Mouse (Mus musculus) forebrain, embryonic 13.5 days (tissue): ENCODE results near the gene Tbc1d10a. TPM values are rescaled to one million over a fixed set of nuclear protein-coding genes. Genes with fewer than 3 reads are reported as not detected.
"Not testable (repeated sequence)": the region's sequence is repeated elsewhere in the genome, so short reads cannot be mapped to it uniquely, and the experiment has no call there.

ENCODE experiments used
- ATAC-seq: fragments of 200-750 bp; cut with Nextera tagmentation; 2 replicates; pipeline ENCODE4 v1.8.0; 2017
- H3K27ac ChIP-seq: fragments of 300-500 bp; sonication (generic); 2 replicates; pipeline ENCODE4 v1.5.1; 2015; ENCODE audit warnings: inconsistent platforms, mild to moderate bottlenecking, moderate library complexity
- H3K27me3 ChIP-seq: fragments of 300-500 bp; sonication (generic); 2 replicates; pipeline ENCODE4 v1.6.1; 2015; ENCODE audit warnings: mild to moderate bottlenecking, inconsistent platforms
- H3K36me3 ChIP-seq: fragments of 300-500 bp; sonication (generic); 2 replicates; pipeline ENCODE4 v1.6.1; 2015; ENCODE audit warnings: mild to moderate bottlenecking, inconsistent platforms; ENCODE audit not compliant: poor library complexity, severe bottlenecking
- H3K4me1 ChIP-seq: fragments of 300-500 bp; sonication (generic); 2 replicates; pipeline ENCODE4 v1.6.1; 2015; ENCODE audit warnings: inconsistent platforms
- H3K4me2 ChIP-seq: fragments of 300-500 bp; sonication (generic); 2 replicates; pipeline ENCODE4 v1.6.1; 2015; ENCODE audit warnings: inconsistent platforms, mild to moderate bottlenecking, moderate library complexity
- H3K4me3 ChIP-seq: fragments of 300-500 bp; sonication (generic); 2 replicates; pipeline ENCODE4 v1.5.1; 2015; ENCODE audit warnings: mild to moderate bottlenecking, inconsistent platforms
- H3K9ac ChIP-seq: fragments of 300-500 bp; sonication (generic); 2 replicates; pipeline ENCODE4 v1.6.1; 2015; ENCODE audit warnings: mild to moderate bottlenecking, inconsistent platforms
- H3K9me3 ChIP-seq: fragments of 300-500 bp; sonication (generic); replicated peaks from 2 replicates; pipeline ENCODE4 v1.6.1; 2016; ENCODE audit warnings: inconsistent platforms
- WGBS: fragments of 180-500 bp; shearing (Covaris S2); methylation state at CpG from one replicate; pipeline ENCODE4 v1.1.7; 2015; 5-methylcytosine and 5-hydroxymethylcytosine counted together
- polyA plus RNA-seq: library from polyadenylated mRNA; unstranded; fragments of >200 nt; fragmentation: Nextera tagmentation; extraction: Ambion mirVana; gene quantifications from 2 replicates; pipeline ENCODE4 v1.2.1, GENCODE M21; 2015

The Tbc1d10a gene
- polyA plus RNA-seq, 1 experiment from 2014 or later, result 23.7 TPM

DNA sequence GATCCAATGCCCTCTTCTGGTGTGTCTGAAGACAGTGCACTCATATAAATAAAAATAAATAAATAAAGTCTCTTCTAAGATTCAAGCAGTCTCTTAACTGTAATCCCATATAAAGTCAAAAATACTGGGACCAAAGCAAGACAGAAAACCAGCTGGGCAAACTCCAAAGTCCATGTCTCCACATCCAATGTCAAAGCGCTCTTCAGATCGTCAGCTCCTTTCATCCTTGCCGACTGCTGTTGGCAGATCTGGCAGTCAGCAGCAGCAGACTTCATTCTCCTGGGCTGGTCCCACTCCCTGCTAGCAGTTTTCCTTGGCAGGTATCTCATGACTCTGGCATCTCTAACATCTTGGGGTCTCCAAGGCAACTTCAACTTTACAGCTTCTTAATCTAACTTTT, 27.9 kb upstream of the Tbc1d10a start:
- H3K9ac ChIP-seq, result no peak overlapping the region
- peaks cover 40% of the 10 kb centered on the region for H3K4me1 ChIP-seq
- ATAC-seq, result no peak
- no peak overlapping the region for H3K4me2 ChIP-seq
- no peaks in the 10 kb centered on the region for H3K27me3 ChIP-seq
- H3K27ac ChIP-seq, result no peak overlapping the region
- H3K36me3 ChIP-seq, result peaks cover 24% of the 10 kb centered on the region
- H3K4me3 ChIP-seq, result no peak overlapping the region
- no peaks in the 10 kb centered on the region for H3K9me3 ChIP-seq
- 95% methylated on average over 3 of the region's 3 CpGs for WGBS

DNA sequence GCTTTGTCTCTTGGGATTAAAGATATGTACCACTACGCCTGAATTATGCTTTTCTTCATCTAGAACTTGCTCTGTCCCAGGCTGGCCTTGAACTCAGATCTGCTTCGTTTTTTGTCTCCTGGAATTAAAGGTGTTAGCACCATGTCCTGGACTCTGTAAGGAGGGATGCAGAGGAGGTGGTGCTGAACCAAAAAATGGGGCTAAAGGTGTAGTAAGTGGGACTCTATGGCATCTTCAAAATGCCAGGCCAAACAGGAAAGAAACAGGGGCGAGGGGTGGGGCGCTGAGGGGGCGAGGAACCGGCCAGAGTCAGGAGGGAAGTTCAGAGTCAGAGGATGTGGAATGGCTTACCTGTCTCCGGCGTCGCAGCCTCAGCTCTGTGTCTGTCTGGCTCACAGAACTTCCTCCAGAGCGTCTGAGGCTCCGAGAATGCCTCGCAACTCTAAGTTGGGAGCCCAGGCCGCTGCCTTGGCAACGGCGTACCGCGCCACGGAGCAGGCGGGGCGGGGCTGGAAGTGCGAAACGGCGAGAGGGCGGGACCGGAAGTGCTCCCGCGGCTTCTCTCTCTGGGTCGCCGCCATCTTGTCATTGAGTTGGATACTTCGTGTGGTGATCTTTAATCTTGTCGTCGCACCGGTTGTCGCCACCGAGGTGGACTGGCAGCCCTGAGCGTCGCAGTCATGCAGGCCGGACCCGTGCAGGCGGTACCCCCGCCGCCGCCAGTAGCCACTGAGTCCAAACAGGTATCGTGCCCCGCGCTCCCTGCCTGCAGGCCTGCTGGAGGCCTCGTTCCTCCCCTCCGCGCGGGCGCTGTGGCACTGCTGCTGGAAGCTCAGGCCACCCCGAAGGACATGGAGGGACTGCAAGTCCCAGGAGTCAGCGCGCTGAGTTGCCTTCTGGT, 26.5 kb upstream of the Tbc1d10a start, which contains the start of the genes Ccdc157 and Sf3a1:
TSS of gene Ccdc157 (minus strand) at position 486 of the 901 bp plus-strand sequence.
TSS of gene Sf3a1 (plus strand) at position 543 of the 901 bp plus-strand sequence.
- Histone ChIP-seq H3K4me1 (peaks cover 53% of the 10 kb centered on the region), H3K9ac (peak within 1 kb of the TSS; percentile 90), H3K4me3 (peak within 1 kb of the TSS; percentile 89), H3K4me2 (peak within 1 kb of the TSS; percentile 97), H3K27me3 (no peaks in the 10 kb centered on the region), H3K9me3 (no peaks in the 10 kb centered on the region), H3K27ac (peak within 1 kb of the TSS; percentile 88), H3K36me3 (peaks cover 37% of the 10 kb centered on the region)
- WGBS, result 1% methylated on average over 54 of the region's 54 CpGs
- peak; percentile 98 for ATAC-seq

DNA sequence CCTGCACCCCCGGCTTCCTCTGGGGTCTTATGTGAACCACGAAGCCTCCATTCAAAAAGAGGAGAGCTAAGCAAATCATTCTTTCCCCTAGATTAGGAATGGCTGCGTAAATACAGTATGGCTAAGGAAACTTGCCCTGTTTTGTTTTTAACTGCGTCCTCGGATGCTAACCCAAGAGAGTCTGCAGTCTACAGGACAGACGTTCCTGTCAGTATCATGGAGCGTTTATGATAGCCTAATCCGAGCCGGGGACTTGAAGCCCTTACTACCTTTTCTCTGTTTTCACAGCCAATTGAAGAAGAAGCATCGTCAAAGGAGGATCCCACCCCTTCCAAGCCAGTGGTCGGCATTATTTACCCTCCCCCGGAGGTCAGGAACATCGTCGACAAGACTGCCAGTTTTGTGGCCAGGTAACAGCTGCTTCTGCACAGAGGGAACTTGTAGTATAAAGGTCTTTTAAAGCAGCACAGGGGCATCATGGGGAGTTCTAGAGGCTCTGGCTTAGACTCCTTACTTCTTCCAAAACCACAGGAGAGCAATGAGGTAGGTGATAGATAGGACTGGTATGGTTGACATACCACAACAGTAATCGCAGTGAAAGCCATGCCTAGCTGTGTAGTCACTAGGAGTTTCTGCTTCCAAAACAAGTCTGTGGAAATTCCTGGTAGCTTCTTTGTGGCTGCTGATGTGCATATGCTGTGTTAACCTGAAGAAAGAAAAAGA, 25.7 kb upstream of the Tbc1d10a start:
- WGBS, result 8% methylated on average over 15 of the region's 15 CpGs
- Histone ChIP-seq H3K9ac (peak overlapping the region; percentile 90), H3K27me3 (no peaks in the 10 kb centered on the region)

DNA sequence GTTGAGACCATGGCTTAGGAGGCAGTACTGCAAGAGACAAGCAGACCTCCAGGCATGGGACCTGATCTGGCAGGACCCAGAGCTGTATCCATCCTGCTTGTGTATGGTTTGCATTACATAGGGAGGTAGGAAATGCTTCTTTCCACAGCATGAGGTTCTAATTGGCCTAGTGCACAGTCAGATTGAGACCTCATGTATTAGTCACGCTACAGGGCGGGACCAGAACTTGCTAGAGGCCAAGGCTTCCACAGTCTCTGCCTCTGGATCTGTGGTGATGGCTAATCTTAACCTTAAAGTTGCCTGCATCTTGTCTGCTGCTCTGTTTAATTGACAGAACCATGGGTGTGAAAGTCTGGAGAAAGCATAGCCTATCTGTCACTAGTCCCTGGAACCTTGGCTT, 21.9 kb upstream of the Tbc1d10a start:
- Histone ChIP-seq H3K27ac (no peak overlapping the region), H3K9me3 (no peaks in the 10 kb centered on the region), H3K27me3 (no peaks in the 10 kb centered on the region), H3K4me1 (peaks cover 44% of the 10 kb centered on the region), H3K36me3 (peaks cover 83% of the 10 kb centered on the region), H3K9ac (0 out of 2 replicates have a peak overlapping the region, but pooled peaks have one; percentile 18), H3K4me3 (no peak overlapping the region), H3K4me2 (no peak overlapping the region)
- no peak for ATAC-seq
- 98% methylated on average over 2 of the region's 2 CpGs for WGBS

More for the DNA sequence above, 25.7 kb upstream of the Tbc1d10a start:
- Histone ChIP-seq H3K27ac (peak overlapping the region; percentile 88; the same call in 1 of the 2 replicates), H3K36me3 (peaks cover 45% of the 10 kb centered on the region), H3K4me1 (peaks cover 53% of the 10 kb centered on the region), H3K4me3 (peak overlapping the region; percentile 89), H3K4me2 (peak overlapping the region; percentile 97), H3K9me3 (no peaks in the 10 kb centered on the region)
- no peak for ATAC-seq

DNA sequence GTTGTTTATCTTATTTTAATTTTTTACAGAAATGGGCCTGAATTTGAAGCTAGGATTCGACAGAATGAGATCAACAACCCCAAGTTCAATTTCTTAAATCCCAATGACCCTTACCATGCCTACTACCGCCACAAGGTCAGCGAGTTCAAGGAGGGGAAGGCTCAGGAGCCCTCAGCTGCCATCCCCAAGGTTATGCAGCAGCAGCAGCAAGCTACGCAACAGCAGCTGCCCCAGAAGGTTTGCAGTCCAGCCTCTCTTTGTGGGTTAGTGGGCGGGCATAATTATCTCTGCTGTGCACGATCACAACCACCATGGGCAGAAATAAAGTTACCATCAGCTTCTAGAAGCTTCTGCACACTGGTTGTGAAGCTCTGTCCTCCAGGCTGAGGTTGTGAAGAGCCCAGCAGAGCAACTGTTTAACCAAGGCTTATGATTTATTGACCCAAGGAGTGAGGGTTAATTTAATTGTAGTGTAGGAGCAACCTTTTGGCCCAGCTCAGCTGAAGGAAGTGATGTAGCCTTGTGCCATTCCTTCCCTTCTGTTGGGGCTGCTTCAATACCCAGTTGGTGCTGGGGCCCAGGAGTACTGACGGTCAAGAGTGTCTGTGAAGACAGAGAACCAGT, 20.0 kb upstream of the Tbc1d10a start:
- 96% methylated on average over 7 of the region's 7 CpGs for WGBS
- Histone ChIP-seq H3K9me3 (no peaks in the 10 kb centered on the region), H3K27me3 (no peaks in the 10 kb centered on the region), H3K4me1 (peaks cover 33% of the 10 kb centered on the region), H3K4me2 (no peak overlapping the region), H3K4me3 (no peak overlapping the region), H3K9ac (no peak overlapping the region), H3K36me3 (peaks cover 98% of the 10 kb centered on the region), H3K27ac (no peak overlapping the region)
- ATAC-seq, result no peak

DNA sequence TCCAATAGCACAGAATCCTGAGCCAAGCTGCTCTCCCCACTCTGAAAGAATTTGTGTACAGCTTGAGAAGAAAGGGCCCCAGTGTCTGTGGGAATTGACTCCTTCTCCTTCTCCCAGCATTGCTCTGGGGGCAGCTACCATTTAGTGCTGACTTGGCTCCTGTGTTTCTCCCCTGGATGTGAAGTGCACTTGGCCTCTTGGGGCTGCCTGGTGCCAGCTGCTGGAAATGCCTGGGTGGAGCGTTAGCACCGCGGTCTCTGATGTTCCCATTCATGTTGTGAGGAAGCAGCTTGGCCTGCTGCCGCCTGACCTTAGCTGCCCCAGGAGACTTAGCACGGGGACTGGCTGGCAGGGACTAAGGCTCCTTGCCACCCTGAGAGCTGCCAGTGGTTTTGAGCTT, 12.0 kb upstream of the Tbc1d10a start:
- H3K4me2 ChIP-seq, result no peak overlapping the region
- H3K36me3 ChIP-seq, result peaks cover 100% of the 10 kb centered on the region
- H3K27me3 ChIP-seq, result no peaks in the 10 kb centered on the region
- ATAC-seq, result no peak
- no peaks in the 10 kb centered on the region for H3K4me1 ChIP-seq
- no peak overlapping the region for H3K27ac ChIP-seq
- H3K4me3 ChIP-seq, result no peak overlapping the region
- no peaks in the 10 kb centered on the region for H3K9me3 ChIP-seq
- 88% methylated on average over 5 of the region's 5 CpGs for WGBS
- H3K9ac ChIP-seq, result no peak overlapping the region

DNA sequence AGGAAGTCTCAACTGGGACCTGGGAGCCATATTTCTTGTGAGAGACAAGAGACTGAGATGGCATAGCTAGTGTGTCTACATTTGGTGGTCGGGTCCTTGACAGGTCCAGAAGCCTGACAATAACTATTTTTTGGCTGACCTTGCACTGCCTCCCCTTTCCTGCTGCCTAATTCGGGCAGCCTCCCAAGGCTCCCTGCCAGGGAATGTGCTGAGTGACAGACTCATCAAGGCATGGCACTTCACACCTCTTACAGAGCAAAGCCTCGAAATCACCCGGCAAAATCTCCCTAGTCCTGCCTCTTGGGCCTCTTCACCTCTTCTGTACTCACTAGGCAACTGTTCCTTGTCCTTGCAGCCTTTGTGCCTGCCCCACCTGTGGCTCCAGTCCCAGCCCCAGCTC, 8.9 kb upstream of the Tbc1d10a start:
- H3K27me3 ChIP-seq, result no peaks in the 10 kb centered on the region
- no peak overlapping the region for H3K4me2 ChIP-seq
- no peak overlapping the region for H3K9ac ChIP-seq
- no peak for ATAC-seq
- H3K4me3 ChIP-seq, result no peak overlapping the region
- no peaks in the 10 kb centered on the region for H3K9me3 ChIP-seq
- H3K36me3 ChIP-seq, result peaks cover 99% of the 10 kb centered on the region
- H3K4me1 ChIP-seq, result no peaks in the 10 kb centered on the region
- H3K27ac ChIP-seq, result no peak overlapping the region
- 90% methylated on average over 4 of the region's 4 CpGs for WGBS

DNA sequence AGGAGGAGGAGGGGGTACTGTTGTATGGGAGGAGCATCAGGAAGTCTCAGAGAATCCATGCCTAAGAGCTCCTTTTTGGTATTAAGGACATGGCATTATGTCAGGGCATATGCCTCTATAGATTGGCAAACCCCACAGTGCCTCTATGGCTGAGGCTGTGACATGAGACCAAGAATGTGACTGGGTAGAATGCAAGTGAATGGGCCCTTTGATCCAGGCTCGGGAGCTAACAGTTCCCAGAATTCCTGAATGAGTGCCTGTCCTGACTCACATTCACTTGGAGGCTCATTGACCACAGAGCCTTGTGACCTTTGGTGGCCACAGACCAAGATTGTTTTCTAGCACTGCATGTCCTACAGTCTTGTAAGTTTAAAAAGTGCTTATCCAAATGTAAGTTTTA, 4.5 kb upstream of the Tbc1d10a start:
- WGBS, result 14% methylated on average over 1 of the region's 1 CpGs
- Histone ChIP-seq H3K36me3 (peaks cover 70% of the 10 kb centered on the region), H3K4me1 (peaks cover 9% of the 10 kb centered on the region), H3K27me3 (no peaks in the 10 kb centered on the region), H3K4me2 (no peak overlapping the region), H3K9ac (no peak overlapping the region), H3K27ac (no peak overlapping the region), H3K9me3 (no peaks in the 10 kb centered on the region), H3K4me3 (no peak overlapping the region)
- ATAC-seq, result no peak

DNA sequence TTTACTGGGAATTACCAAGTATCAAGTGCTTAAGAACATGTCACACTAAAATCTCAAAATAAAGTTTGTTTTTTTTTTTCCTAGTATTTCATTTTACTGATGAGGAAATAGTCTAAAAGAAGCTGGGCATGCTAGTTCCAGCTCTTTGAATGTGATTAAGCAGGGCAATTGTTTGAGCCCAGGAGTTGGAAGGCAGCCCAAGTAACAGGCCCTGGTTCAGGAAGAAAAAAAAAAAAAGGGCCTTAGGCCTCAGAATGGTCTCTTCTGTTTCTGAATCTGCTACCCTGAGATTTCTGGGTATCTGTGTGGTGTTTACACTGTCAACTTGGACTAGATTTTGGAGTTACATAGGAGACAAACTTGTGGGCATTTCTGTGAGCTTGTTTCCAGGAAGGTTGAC, 3.1 kb upstream of the Tbc1d10a start:
- peaks cover 56% of the 10 kb centered on the region for H3K36me3 ChIP-seq
- no peaks in the 10 kb centered on the region for H3K9me3 ChIP-seq
- no peaks in the 10 kb centered on the region for H3K27me3 ChIP-seq
- H3K9ac ChIP-seq, result no peak overlapping the region
- no peak overlapping the region for H3K4me3 ChIP-seq
- H3K27ac ChIP-seq, result 0 out of 2 replicates have a peak overlapping the region, but pooled peaks have one; percentile 14
- no peak for ATAC-seq
- no peak overlapping the region for H3K4me2 ChIP-seq
- peaks cover 23% of the 10 kb centered on the region for H3K4me1 ChIP-seq

DNA sequence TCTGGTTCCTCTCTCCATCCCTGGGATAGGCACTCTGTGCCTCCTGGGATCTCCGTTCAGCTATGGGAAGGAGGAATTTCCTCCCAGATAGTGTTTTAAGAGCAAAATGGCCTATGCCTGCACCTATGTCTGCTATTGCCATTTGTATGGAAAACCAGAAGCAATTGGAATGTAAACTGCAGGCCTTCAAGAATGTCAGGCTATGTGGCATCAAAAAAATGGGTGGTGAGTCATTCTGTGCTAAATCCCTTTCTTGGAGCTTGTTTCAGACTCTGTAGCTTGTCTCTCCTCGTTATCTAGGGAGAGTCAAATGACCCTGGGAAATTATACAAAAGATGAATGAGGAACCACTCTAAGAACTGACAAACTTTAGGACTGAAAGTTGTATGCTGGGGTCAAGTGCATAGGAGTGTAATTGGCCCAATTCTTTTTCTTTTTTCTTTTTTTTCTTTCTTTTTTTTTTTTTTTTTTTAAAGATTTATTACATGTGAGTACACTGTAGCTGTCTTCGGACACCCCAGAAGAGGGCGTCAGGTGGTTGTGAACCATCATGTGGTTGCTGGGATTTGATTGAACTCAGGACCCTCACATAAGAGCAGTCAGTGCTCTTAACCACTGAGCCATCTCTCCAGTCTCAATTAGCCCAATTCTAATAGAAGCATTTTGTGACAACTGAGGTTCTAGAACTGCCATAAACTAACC, 2.2 kb upstream of the Tbc1d10a start:
- ATAC-seq, result no peak
- 73% methylated on average over 4 of the region's 4 CpGs for WGBS
- H3K27me3 ChIP-seq, result no peaks in the 10 kb centered on the region
- H3K4me3 ChIP-seq, result no peak overlapping the region
- peaks cover 47% of the 10 kb centered on the region for H3K36me3 ChIP-seq
- peaks cover 23% of the 10 kb centered on the region for H3K4me1 ChIP-seq
- peak overlapping the region; percentile 14; the same call in 1 of the 2 replicates for H3K27ac ChIP-seq
- H3K9ac ChIP-seq, result no peak overlapping the region
- H3K9me3 ChIP-seq, result no peaks in the 10 kb centered on the region
- no peak overlapping the region for H3K4me2 ChIP-seq

DNA sequence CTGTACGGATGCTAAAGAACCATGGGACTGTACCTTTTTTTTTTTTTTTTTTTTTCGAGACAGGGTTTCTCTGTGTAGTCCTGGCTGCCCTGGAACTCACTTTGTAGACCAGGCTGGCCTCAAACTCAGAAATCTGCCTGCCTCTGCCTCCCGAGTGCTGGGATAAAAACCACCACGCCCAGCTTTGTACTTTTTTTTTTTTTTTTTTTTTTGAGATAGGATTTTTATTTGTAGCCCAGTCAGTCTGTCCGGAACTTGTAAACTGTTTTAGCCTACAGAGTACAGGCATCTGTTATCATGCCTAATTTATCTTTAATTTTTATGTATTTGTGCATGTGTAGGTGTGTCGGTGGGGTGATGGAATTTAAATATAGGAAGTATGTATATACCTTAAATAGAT, 1.1 kb upstream of the Tbc1d10a start:
- not testable (repeated sequence) for H3K4me2 ChIP-seq, ATAC-seq, H3K27me3 ChIP-seq, H3K9me3 ChIP-seq, H3K9ac ChIP-seq, H3K4me3 ChIP-seq, H3K27ac ChIP-seq
- Histone ChIP-seq H3K36me3 (peaks cover 36% of the 10 kb centered on the region), H3K4me1 (peaks cover 23% of the 10 kb centered on the region)
- 87% methylated on average over 6 of the region's 6 CpGs for WGBS
